Mouse (Mus musculus): ENCODE data around the gene Spon2. TPM values are rescaled to one million over a fixed set of nuclear protein-coding genes. Genes with fewer than 3 reads are reported as not detected.

The Spon2 gene
- polyA plus RNA-seq (2012; rRNA removed) = 61.5 and 102 TPM in 2 replicates

GRCm38 (mm10) chr5:33218081-33218480, at the start of gene Spon2:
Spon2 (minus strand) TSS chr5:33218455.
- no peak for DNase-seq (ENCODE audit: low spot score)

- DNase-seq (ENCODE audit: low spot score) = no peak
Observed at GRCm38 (mm10) chr5:33254416-33254815, 36.2 kb upstream of the Spon2 start.

DNA sequence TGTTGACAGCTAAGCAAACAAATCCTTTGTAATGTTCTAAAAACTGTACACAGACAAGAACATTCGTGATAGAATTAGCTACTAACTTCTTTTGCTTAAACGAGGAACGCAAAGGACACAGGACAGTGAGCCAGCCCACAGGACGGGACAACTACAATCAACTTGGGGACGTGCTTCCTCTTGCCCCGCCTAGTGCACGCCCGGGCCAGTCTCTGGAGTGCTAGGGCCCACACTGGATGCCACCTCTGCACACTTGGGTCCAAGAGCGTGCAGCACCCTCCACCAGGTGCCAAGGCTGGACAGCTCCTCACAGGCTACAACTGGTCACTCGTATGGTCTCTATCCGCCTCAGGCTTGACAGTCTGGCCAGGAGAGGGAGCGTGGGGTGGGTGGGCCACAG, 29.9 kb upstream of the Spon2 start:
- DNase-seq (ENCODE audit: low spot score) = no peak

DNA sequence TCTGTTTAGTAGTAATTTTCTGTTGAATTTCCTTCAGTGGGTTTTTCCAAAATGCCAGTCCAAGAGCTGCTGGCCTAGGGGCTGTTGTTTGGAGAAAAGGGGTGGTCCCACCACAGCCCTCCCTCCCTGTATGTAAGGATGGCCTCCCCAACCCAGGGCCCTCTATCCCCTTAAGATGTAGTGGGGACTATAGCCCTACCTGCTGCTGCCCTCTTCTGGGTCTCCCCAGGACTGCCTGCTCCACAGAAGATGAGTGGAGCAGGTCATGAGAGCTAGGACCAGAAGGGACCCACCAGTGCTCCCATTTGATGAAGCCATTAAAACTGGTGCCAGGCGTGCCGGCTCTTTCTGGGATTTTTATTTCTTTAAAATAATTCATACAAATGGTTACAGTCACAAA, 29.1 kb upstream of the Spon2 start:
- DNase-seq (ENCODE audit: low spot score) = no peak

- no peak for DNase-seq (ENCODE audit: low spot score)
Observed at GRCm38 (mm10) chr5:33245701-33246100, 27.4 kb upstream of the Spon2 start.

DNA sequence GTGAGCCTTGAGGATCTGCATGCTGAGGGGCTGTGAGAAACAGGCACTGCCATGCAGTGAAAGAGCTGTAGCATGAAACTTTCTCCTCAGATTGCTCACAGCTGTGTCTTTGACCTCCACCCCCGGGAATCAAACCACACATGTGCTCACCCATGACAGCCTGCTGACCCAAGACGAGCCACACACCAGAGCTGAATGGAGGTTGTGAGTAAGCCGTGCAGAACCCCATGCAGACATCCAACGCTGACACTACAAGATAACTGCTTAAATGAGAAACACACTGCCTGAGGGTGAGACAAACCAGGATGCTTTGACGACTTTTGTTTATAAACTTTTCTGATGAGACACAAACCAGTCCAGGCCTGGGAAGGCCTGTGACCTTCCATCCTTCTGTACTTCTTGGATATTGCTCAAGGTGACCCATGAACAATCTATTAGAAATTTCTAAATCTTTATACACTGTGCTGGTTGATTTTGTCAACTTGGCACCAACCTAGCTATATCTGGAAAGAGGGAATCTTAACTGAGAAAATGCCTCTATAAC, 26.2 kb upstream of the Spon2 start:
- DNase-seq (ENCODE audit: low spot score) = no peak

DNA sequence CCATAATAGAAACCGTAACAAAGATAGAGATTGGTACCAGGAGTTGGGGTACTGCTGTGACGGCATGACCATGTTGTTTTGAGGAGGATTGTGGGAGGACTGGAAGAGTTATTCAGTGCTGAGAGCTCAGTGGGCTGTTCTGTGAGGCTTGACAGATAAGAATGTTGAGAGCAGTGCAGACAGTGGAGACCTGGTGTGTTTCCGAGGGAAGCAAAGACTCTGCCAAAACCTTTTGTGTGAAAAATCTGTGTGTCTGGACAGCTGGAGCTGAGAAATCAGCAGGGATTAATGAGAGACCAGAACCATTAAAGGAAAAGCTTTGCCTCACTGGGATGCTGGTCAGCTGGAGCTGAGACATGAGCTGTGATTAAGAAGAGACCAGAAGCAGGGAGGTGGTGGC, 21.7 kb upstream of the Spon2 start:
- no peak for DNase-seq (ENCODE audit: low spot score)

DNA sequence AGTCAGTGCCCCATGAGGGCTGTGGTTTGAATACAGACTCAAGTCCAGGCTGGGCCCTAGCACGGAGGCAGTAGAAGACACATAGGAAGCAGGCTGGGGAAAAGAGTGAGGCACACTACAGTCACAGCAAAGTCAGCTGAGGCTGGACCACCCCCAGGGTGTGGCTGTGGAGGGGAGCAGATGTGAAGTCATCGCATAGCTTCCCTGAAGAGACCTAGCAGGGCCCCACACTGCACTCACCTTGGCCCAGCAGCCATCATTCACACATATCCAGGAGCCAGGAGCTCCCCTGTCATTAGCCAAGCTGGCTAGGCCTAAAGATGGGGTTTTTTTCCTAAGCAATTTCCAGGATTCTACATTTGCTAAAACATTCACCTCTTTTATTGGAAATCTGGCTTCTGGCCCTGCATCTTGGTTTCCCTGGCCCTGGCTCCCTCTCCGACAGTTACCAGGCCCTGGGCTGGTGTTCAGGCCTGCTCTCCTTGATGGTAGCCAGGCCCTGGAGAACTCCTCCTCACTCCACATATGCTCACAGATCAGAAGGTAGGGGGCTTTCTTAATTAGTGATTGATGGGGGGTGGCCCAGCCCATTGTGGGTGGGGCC, 21.0 kb upstream of the Spon2 start:
- DNase-seq (ENCODE audit: low spot score) = no peak

DNA sequence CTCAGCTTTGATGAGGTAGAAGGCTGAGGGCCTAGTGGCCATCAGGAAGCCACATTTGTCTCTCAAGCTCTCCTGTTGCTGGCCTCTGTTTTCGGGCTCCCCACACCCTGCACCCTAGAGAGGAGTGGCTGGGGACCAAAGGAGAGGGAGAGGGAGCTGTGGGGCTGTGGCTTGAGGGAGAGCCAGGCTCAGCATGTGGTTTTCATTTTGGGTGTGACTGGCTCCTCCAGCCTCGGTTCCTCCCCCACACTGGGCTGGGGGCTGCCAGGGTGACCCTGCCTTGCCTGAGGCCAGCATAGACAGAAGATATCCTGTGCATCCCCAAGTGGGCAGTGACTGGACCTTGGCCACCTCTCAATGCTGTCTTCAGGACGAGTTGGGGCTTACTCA, 20.0 kb upstream of the Spon2 start:
- no peak for DNase-seq (ENCODE audit: low spot score)

GRCm38 (mm10) chr5:33237600-33238255, 19.5 kb upstream of the Spon2 start:
- DNase-seq (ENCODE audit: low spot score) = no peak

- no peak for DNase-seq (ENCODE audit: low spot score)
Observed at GRCm38 (mm10) chr5:33234391-33235031, 16.3 kb upstream of the Spon2 start.

DNA sequence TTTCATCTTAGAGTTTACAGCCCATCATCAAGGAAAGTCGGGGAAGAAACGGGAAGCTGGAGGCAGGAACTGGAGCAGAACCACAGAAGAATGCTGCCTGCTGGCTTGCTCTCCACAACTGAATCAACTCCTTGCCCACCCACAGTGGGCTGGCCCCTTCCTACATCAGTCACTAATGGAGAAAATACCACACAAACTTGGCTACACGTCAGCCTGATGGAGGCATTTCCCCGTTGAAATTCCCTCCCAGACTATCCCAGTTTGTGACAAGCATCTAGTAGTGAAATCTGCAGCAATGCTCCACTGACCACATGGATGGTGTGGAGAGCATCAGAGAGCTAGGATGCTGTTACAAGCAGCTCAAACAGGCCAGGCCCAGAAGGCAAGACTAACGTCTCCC, 14.5 kb upstream of the Spon2 start:
- DNase-seq (ENCODE audit: low spot score) = no peak

DNA sequence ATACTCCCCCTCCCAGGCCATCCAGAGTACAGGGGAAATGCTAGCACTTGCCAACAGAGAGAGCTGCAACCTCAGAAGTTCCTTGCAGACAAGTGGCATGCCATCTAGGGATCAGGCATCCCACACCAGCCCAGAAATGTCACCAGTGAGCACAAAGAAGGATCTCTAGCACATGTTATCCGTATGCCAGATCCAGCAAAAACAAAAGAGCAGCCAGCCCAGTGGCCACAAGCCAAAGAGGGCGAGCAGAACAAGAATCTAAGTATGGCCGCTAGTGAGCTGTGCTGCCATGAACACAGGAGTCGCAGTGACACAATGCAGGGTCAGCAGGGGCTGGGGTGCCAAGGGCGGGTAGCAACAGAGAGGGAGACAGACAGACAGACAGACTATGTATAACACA, 12.0 kb upstream of the Spon2 start:
- no peak for DNase-seq (ENCODE audit: low spot score)

- DNase-seq (ENCODE audit: low spot score) = no peak
Observed at GRCm38 (mm10) chr5:33228428-33228827, 10.2 kb upstream of the Spon2 start.

GRCm38 (mm10) chr5:33225673-33226072, 7.4 kb upstream of the Spon2 start:
- DNase-seq (ENCODE audit: low spot score) = no peak

- DNase-seq (ENCODE audit: low spot score) = no peak
Observed at GRCm38 (mm10) chr5:33224491-33224890, 6.2 kb upstream of the Spon2 start.

- no peak for DNase-seq (ENCODE audit: low spot score)
Observed at GRCm38 (mm10) chr5:33222841-33223744, 4.8 kb upstream of the Spon2 start.

DNA sequence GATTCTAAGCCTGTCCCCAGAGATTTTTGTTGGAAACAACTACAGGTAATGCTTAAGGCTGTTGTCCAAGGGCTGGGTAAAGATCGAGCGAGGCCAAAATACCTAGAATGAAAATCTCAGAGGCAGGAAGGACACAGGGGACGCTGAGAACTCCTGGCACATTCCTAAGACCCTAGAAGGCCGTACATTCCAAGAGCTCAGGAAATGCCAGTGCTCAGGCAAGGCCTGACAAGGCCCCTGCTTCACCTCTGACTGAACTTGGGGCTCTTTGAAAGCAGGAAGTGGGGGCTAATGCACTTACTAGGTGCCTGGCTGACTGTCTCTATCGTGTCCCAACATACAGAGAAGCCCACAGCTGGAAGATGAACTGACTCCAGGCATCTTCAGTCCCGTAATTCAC, 4.1 kb upstream of the Spon2 start:
- DNase-seq (ENCODE audit: low spot score) = no peak

GRCm38 (mm10) chr5:33220350-33221044, 2.2 kb upstream of the Spon2 start:
- no peak for DNase-seq (ENCODE audit: low spot score)

GRCm38 (mm10) chr5:33219831-33220230, 1.6 kb upstream of the Spon2 start:
- no peak for DNase-seq (ENCODE audit: low spot score)

GRCm38 (mm10) chr5:33218746-33219449, 643 bp upstream of the Spon2 start:
- DNase-seq (ENCODE audit: low spot score) = no peak

Data from urinary bladder, adult 2 months (tissue).